Mouse (Mus musculus) common myeloid progenitor, adult 5-6 weeks (primary cell): ENCODE measurements around the gene Tldc2. TPM values are rescaled to one million over a fixed set of nuclear protein-coding genes. Genes with fewer than 3 reads are reported as not detected.

Experiments used
- ATAC-seq: replicated peaks from 2 replicates; pipeline ENCODE4 v1.8.0; 2016; ENCODE audit warnings: low read depth, mild to moderate bottlenecking, moderate TSS enrichment, inconsistent platforms; ENCODE audit not compliant: poor library complexity, severe bottlenecking
- total RNA-seq: library from RNA; stranded (forward); fragments of 200-1000, 187-1606 nt; gene quantifications from 2 replicates; pipeline ENCODE4 v1.2.3, GENCODE M21; 2017

Gene Tldc2
- total RNA-seq, 1 experiment from 2014 or later, result not detected

DNA sequence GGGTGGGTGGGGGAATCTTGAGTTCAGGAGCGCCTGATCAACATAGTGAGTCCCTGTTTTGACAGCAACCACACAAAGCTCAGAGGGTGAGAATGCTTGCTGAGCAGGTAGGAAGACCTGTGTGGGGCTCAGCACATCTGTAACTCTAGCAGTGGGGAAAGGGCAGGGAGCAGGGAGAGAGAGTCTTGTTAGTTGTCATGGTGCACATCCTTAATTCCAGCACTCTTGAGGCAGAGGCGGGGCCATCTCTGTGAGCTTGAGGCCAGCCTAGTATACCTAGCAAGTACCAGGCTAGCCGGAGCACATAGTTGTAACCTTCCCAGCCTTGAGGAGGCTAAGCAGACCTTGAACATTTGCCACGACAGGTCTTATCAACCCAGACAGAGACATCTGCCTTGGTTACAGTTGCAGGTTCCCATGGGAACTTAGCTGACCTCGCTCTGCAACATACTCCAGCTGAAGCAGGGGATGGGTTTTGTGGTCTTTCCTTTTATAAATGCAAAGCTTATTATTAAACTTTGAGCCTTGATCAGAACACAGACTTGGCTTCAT is 52.5 kb downstream of the Tldc2 start:
- no peak for ATAC-seq

DNA sequence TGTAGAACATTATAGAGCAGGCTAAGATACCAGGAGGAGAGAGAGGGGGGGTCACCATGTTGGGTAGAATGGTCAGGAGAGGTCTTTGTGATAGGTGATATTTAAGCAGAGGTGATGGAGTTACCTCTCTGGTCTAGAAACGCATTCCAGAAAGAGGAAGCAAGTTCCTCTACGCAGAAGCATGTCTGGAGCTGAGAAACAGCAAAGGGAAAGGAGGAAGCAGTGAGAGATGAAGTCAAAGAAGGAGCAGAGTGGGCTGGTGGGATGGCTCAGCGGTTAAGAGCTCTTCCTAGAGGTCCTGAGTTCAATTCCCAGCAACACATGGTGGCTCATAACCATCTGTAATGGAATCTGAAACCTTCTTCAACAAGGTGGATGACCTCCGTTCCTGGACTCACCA is 55.1 kb downstream of the Tldc2 start:
- ATAC-seq, result no peak

DNA sequence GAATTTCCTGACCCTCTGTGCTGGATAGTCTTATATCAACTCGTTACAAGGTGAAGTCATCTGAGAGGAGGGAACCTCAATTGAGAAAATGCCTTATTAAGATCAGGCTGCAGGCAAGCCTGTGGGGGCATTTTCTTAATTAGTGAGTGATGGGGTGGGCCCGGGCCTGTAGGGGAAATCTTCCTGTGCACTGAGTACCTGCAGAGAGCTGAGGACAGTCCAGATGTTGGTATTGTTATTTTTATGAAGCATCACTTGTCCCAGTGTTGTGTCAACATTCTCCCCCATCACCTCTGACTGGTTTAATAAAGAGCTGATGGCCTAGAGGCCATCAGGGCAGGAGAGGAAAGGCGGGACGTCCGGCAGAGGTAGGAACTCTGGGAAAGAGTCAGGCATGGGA is 57.3 kb downstream of the Tldc2 start:
- ATAC-seq, result no peak

- no peak for ATAC-seq
These were observed 58.3 kb downstream of the Tldc2 start for GRCm38 (mm10) chr2:157145173-157145572.

Other genes starting within 250 kb of the Tldc2 start
- gene Tgif2, start 247.0 kb upstream of the Tldc2 start, total RNA-seq, result 15.6 and 18.6 TPM in 2 replicates
- not detected in 2 replicates for gene 4930518I15Rik, start 229.1 kb upstream of the Tldc2 start, total RNA-seq
- gene Rab5if, start 223.9 kb upstream of the Tldc2 start, total RNA-seq, result 128 and 156 TPM in 2 replicates
- 1.0 and 3.4 TPM in 2 replicates for gene Sla2, start 199.9 kb upstream of the Tldc2 start, total RNA-seq
- 41.5 and 42.7 TPM in 2 replicates for gene Ndrg3, start 95.0 kb upstream of the Tldc2 start, total RNA-seq
- gene Dsn1, start 79.9 kb upstream of the Tldc2 start, total RNA-seq, result 29.0 and 42.4 TPM in 2 replicates
- gene Soga1, start 7.8 kb upstream of the Tldc2 start, total RNA-seq, result 5.6 and 7.0 TPM in 2 replicates
- 52.4 and 82.3 TPM in 2 replicates for gene Samhd1, start 48.2 kb downstream of the Tldc2 start, total RNA-seq
- 87.0 and 92.3 TPM in 2 replicates for gene Rbl1, start 117.5 kb downstream of the Tldc2 start, total RNA-seq
- gene Rpn2, start 192.0 kb downstream of the Tldc2 start, total RNA-seq, result 178 and 202 TPM in 2 replicates
- gene Mroh8, start 192.5 kb downstream of the Tldc2 start, total RNA-seq, result 0.05 and 1.4 TPM in 2 replicates